Mouse (Mus musculus) embryonic facial prominence, embryonic 10.5 days (tissue): ENCODE data around the gene Crybg2. TPM values are rescaled to one million over a fixed set of nuclear protein-coding genes. Genes with fewer than 3 reads are reported as not detected.

Experiments used
- DNase-seq: peaks from one replicate; pipeline ENCODE4 v3.0.0-alpha.2; 2017; ENCODE audit warnings: low spot score
- H3K27ac ChIP-seq: fragments of 300-500 bp; sonication (generic); replicated peaks from 2 replicates; pipeline ENCODE4 v1.5.1; 2016; ENCODE audit warnings: mild to moderate bottlenecking
- H3K27me3 ChIP-seq: fragments of 300-500 bp; sonication (generic); replicated peaks from 2 replicates; pipeline ENCODE4 v1.6.1; 2016; ENCODE audit warnings: low read depth, mild to moderate bottlenecking; ENCODE audit not compliant: poor library complexity, severe bottlenecking
- H3K36me3 ChIP-seq: fragments of 300-500 bp; sonication (generic); replicated peaks from 2 replicates; pipeline ENCODE4 v1.6.1; 2016; ENCODE audit warnings: mild to moderate bottlenecking, moderate library complexity
- H3K4me1 ChIP-seq: fragments of 300-500 bp; sonication (generic); 2 replicates; pipeline ENCODE4 v1.6.1; 2016
- H3K4me3 ChIP-seq: fragments of 300-500 bp; sonication (generic); 2 replicates; pipeline ENCODE4 v1.5.1; 2016; ENCODE audit warnings: mild to moderate bottlenecking, moderate library complexity
- H3K9me3 ChIP-seq: fragments of 300-500 bp; sonication (generic); 2 replicates; pipeline ENCODE4 v1.6.1; 2016; ENCODE audit warnings: mild to moderate bottlenecking
- WGBS: fragments of 180-500 bp; shearing (Covaris S2); methylation state at CpG from one replicate; pipeline ENCODE4 v1.1.7; 2016; 5-methylcytosine and 5-hydroxymethylcytosine counted together
- polyA plus RNA-seq: library from polyadenylated mRNA; unstranded; fragments of >200 nt; fragmentation: Nextera tagmentation; extraction: Ambion mirVana; gene quantifications from 2 replicates; pipeline ENCODE4 v1.2.1, GENCODE M21; 2016

Gene Crybg2
- polyA plus RNA-seq, 1 experiment from 2014 or later: 7.1 TPM

GRCm38 (mm10) chr4:134127793-134128192 is 67.2 kb downstream of the Crybg2 start:
- peak overlapping the region; percentile 92 for H3K4me3 ChIP-seq
- H3K4me1 ChIP-seq: peaks cover 56% of the 10 kb centered on the region
- H3K27me3 ChIP-seq: 0 out of 2 replicates have a peak, but pooled peaks cover 4% of the 10 kb centered on the region
- no peaks in the 10 kb centered on the region for H3K9me3 ChIP-seq
- H3K27ac ChIP-seq: peak overlapping the region; percentile 88
- peaks cover 45% of the 10 kb centered on the region for H3K36me3 ChIP-seq
- DNase-seq: no peak
- 60% methylated on average over 8 of the region's 8 CpGs for WGBS

GRCm38 (mm10) chr4:134128221-134128982 is 67.8 kb downstream of the Crybg2 start, which contains the start of gene Sh3bgrl3:
TSS of gene Sh3bgrl3 (minus strand) at chr4:134128789.
- DNase-seq: peak; percentile 92
- 0 out of 2 replicates have a peak, but pooled peaks cover 4% of the 10 kb centered on the region for H3K27me3 ChIP-seq
- peak within 1 kb of the TSS; percentile 88 for H3K27ac ChIP-seq
- peaks cover 56% of the 10 kb centered on the region for H3K4me1 ChIP-seq
- H3K9me3 ChIP-seq: no peaks in the 10 kb centered on the region
- WGBS: under 1% methylated on average over 50 of the region's 50 CpGs
- H3K36me3 ChIP-seq: peaks cover 50% of the 10 kb centered on the region
- peak within 1 kb of the TSS; percentile 92 for H3K4me3 ChIP-seq

- DNase-seq: no peak
- H3K4me1 ChIP-seq: peaks cover 52% of the 10 kb centered on the region
- no peaks in the 10 kb centered on the region for H3K9me3 ChIP-seq
- 0 out of 2 replicates have a peak, but pooled peaks cover 4% of the 10 kb centered on the region for H3K27me3 ChIP-seq
- H3K36me3 ChIP-seq: peaks cover 56% of the 10 kb centered on the region
- 4% methylated on average over 14 of the region's 14 CpGs for WGBS
- peak overlapping the region; percentile 92 for H3K4me3 ChIP-seq
- peak overlapping the region; percentile 88 for H3K27ac ChIP-seq
These were observed 68.4 kb downstream of the Crybg2 start for GRCm38 (mm10) chr4:134128983-134129362.

GRCm38 (mm10) chr4:134129482-134129881 is 68.9 kb downstream of the Crybg2 start:
- Histone ChIP-seq H3K4me3 (peak overlapping the region; percentile 92), H3K36me3 (peaks cover 56% of the 10 kb centered on the region), H3K27ac (no peak overlapping the region), H3K9me3 (no peaks in the 10 kb centered on the region), H3K27me3 (0 out of 2 replicates have a peak, but pooled peaks cover 4% of the 10 kb centered on the region), H3K4me1 (peaks cover 47% of the 10 kb centered on the region)
- no peak for DNase-seq
- 49% methylated on average over 6 of the region's 6 CpGs for WGBS

- no peaks in the 10 kb centered on the region for H3K9me3 ChIP-seq
- H3K4me3 ChIP-seq: no peak overlapping the region
- H3K27me3 ChIP-seq: no peaks in the 10 kb centered on the region
- no peak overlapping the region for H3K27ac ChIP-seq
- DNase-seq: no peak
- 87% methylated on average over 3 of the region's 3 CpGs for WGBS
- H3K36me3 ChIP-seq: peaks cover 38% of the 10 kb centered on the region
- peaks cover 49% of the 10 kb centered on the region for H3K4me1 ChIP-seq
These were observed 71.5 kb downstream of the Crybg2 start for GRCm38 (mm10) chr4:134132117-134132516.

GRCm38 (mm10) chr4:134132519-134133095 is 72.0 kb downstream of the Crybg2 start:
- H3K27ac ChIP-seq: no peak overlapping the region
- H3K27me3 ChIP-seq: no peaks in the 10 kb centered on the region
- peaks cover 49% of the 10 kb centered on the region for H3K4me1 ChIP-seq
- WGBS: 83% methylated on average over 8 of the region's 8 CpGs
- DNase-seq: no peak
- H3K36me3 ChIP-seq: peaks cover 40% of the 10 kb centered on the region
- no peaks in the 10 kb centered on the region for H3K9me3 ChIP-seq
- H3K4me3 ChIP-seq: no peak overlapping the region

- Histone ChIP-seq H3K4me3 (0 out of 2 replicates have a peak overlapping the region, but pooled peaks have one; percentile 3), H3K36me3 (peaks cover 49% of the 10 kb centered on the region), H3K9me3 (no peaks in the 10 kb centered on the region), H3K27ac (peak overlapping the region; percentile 67), H3K27me3 (no peaks in the 10 kb centered on the region), H3K4me1 (peaks cover 26% of the 10 kb centered on the region)
- 53% methylated on average over 3 of the region's 3 CpGs for WGBS
- DNase-seq: peak; percentile 50
These were observed 75.8 kb downstream of the Crybg2 start for GRCm38 (mm10) chr4:134136280-134136926.

GRCm38 (mm10) chr4:134138857-134139256 is 78.2 kb downstream of the Crybg2 start:
- H3K27me3 ChIP-seq: no peaks in the 10 kb centered on the region
- H3K4me1 ChIP-seq: peaks cover 26% of the 10 kb centered on the region
- H3K27ac ChIP-seq: no peak overlapping the region
- H3K4me3 ChIP-seq: no peak overlapping the region
- DNase-seq: no peak
- peaks cover 37% of the 10 kb centered on the region for H3K36me3 ChIP-seq
- no peaks in the 10 kb centered on the region for H3K9me3 ChIP-seq
- WGBS: 86% methylated on average over 2 of the region's 2 CpGs

Other genes with a start within 250 kb of the Crybg2 start
- gene Rps6ka1, start 173.0 kb upstream of the Crybg2 start, polyA plus RNA-seq: 46.6 and 47.6 TPM in 2 replicates
- gene Hmgn2, start 92.2 kb upstream of the Crybg2 start, polyA plus RNA-seq: 2,976 and 3,167 TPM in 2 replicates
- gene Dhdds, start 59.9 kb upstream of the Crybg2 start, polyA plus RNA-seq: 41.2 and 42.1 TPM in 2 replicates
- gene Lin28a, start 42.0 kb upstream of the Crybg2 start, polyA plus RNA-seq: 18.7 and 24.2 TPM in 2 replicates
- not detected in 2 replicates for gene Zfp683, start 7.0 kb upstream of the Crybg2 start, polyA plus RNA-seq
- gene Cd52, start 34.3 kb downstream of the Crybg2 start, polyA plus RNA-seq: 3.5 and 4.5 TPM in 2 replicates
- 4.5 and 7.1 TPM in 2 replicates for gene Ubxn11, start 41.8 kb downstream of the Crybg2 start, polyA plus RNA-seq
- gene Sh3bgrl3, start 68.0 kb downstream of the Crybg2 start, polyA plus RNA-seq: 300 and 316 TPM in 2 replicates
- gene Cep85, start 126.3 kb downstream of the Crybg2 start, polyA plus RNA-seq: 32.3 and 33.2 TPM in 2 replicates
- gene Gm7534, start 142.2 kb downstream of the Crybg2 start, polyA plus RNA-seq: 0.06 and 0.07 TPM in 2 replicates
- gene Catsper4, start 166.6 kb downstream of the Crybg2 start, polyA plus RNA-seq: not detected in 2 replicates
- 2.6 and 3.4 TPM in 2 replicates for gene Cnksr1, start 177.6 kb downstream of the Crybg2 start, polyA plus RNA-seq
- 0.32 and 1.1 TPM in 2 replicates for gene E130218I03Rik, start 182.8 kb downstream of the Crybg2 start, polyA plus RNA-seq
- 21.0 and 21.8 TPM in 2 replicates for gene Zfp593, start 184.8 kb downstream of the Crybg2 start, polyA plus RNA-seq
- not detected in 2 replicates for gene Gm30191, start 186.1 kb downstream of the Crybg2 start, polyA plus RNA-seq
- 7.4 and 7.9 TPM in 2 replicates for gene Grrp1, start 193.3 kb downstream of the Crybg2 start, polyA plus RNA-seq
- 19.2 and 24.3 TPM in 2 replicates for gene Pdik1l, start 227.1 kb downstream of the Crybg2 start, polyA plus RNA-seq